Mouse (Mus musculus): Measurements from ENCODE around the gene Ccdc162. TPM values are rescaled to one million over a fixed set of nuclear protein-coding genes. Genes with fewer than 3 reads are reported as not detected.
"Not testable (repeated sequence)": the region's sequence is repeated elsewhere in the genome, so short reads cannot be mapped to it uniquely, and the experiment has no call there.

Ccdc162 gene
- polyA plus RNA-seq, 1 experiment from 2014 or later = 0.69 TPM

- no peak for ATAC-seq (ENCODE audit: low FRiP score, low TSS enrichment)
- WGBS = 77% methylated on average over 1 of the region's 1 CpGs
Measured at GRCm38 (mm10) chr10:41665498-41665897, 50.9 kb downstream of the Ccdc162 start.

GRCm38 (mm10) chr10:41659671-41660070 is 56.8 kb downstream of the Ccdc162 start:
- H3K4me2 ChIP-seq (replicated peaks; ENCODE audit: low read depth) = not testable (repeated sequence)

More at GRCm38 (mm10) chr10:41665498-41665897, 50.9 kb downstream of the Ccdc162 start:
- no peak overlapping the region for H3K4me3 ChIP-seq (ENCODE audit: low read depth, low read length)
- TF ChIP-seq EP300 (optimal IDR thresholded peaks at IDR 0.05) (no peak), CTCF (IDR thresholded peaks at IDR 0.05; ENCODE audit: low read depth) (no peak)
- H3K9ac ChIP-seq (ENCODE audit: low read length) = no peak overlapping the region
- no peak overlapping the region for H3K27ac ChIP-seq (replicated peaks)
- no peaks in the 10 kb centered on the region for H3K9me3 ChIP-seq (ENCODE audit: control insufficient read depth, low read length)
- H3K4me2 ChIP-seq (replicated peaks; ENCODE audit: low read depth) = no peak overlapping the region
- H3K4me1 ChIP-seq (replicated peaks; ENCODE audit: control insufficient read depth, insufficient read depth) = no peaks in the 10 kb centered on the region
- no peak for DNase-seq (ENCODE audit: low spot score)
- no peaks in the 10 kb centered on the region for H3K36me3 ChIP-seq (ENCODE audit: control insufficient read depth, insufficient read depth, low read length)
- no peaks in the 10 kb centered on the region for H3K27me3 ChIP-seq (ENCODE audit: control insufficient read depth, insufficient read depth, low read length)

GRCm38 (mm10) chr10:41655684-41656083 is 60.8 kb downstream of the Ccdc162 start:
- H3K27ac ChIP-seq (replicated peaks) = peak overlapping the region; percentile 41; the same call in 1 of the 2 replicates
- DNase-seq (ENCODE audit: low spot score) (peak; percentile 27), ATAC-seq (ENCODE audit: low FRiP score, low TSS enrichment) (peak; percentile 75; the same call in 1 of the 2 replicates)
- H3K9me3 ChIP-seq (ENCODE audit: control insufficient read depth, low read length); H3K9ac ChIP-seq (ENCODE audit: low read length); H3K27me3 ChIP-seq (ENCODE audit: control insufficient read depth, insufficient read depth, low read length); H3K36me3 ChIP-seq (ENCODE audit: control insufficient read depth, insufficient read depth, low read length); H3K4me2 ChIP-seq (replicated peaks; ENCODE audit: low read depth); H3K4me3 ChIP-seq (ENCODE audit: low read depth, low read length); H3K4me1 ChIP-seq (replicated peaks; ENCODE audit: control insufficient read depth, insufficient read depth): not testable (repeated sequence)

More at GRCm38 (mm10) chr10:41659671-41660070, 56.8 kb downstream of the Ccdc162 start:
- H3K9me3 ChIP-seq (ENCODE audit: control insufficient read depth, low read length); H3K9ac ChIP-seq (ENCODE audit: low read length); DNase-seq (ENCODE audit: low spot score); H3K4me3 ChIP-seq (ENCODE audit: low read depth, low read length); H3K4me1 ChIP-seq (replicated peaks; ENCODE audit: control insufficient read depth, insufficient read depth); ATAC-seq (ENCODE audit: low FRiP score, low TSS enrichment); H3K27ac ChIP-seq (replicated peaks); H3K36me3 ChIP-seq (ENCODE audit: control insufficient read depth, insufficient read depth, low read length); H3K27me3 ChIP-seq (ENCODE audit: control insufficient read depth, insufficient read depth, low read length): not testable (repeated sequence)
- 89% methylated on average over 6 of the region's 6 CpGs for WGBS

- H3K9ac ChIP-seq (ENCODE audit: low read length) = no peak overlapping the region
- H3K36me3 ChIP-seq (ENCODE audit: control insufficient read depth, insufficient read depth, low read length) = no peaks in the 10 kb centered on the region
- no peak overlapping the region for H3K4me3 ChIP-seq (ENCODE audit: low read depth, low read length)
- H3K9me3 ChIP-seq (ENCODE audit: control insufficient read depth, low read length) = no peaks in the 10 kb centered on the region
- ATAC-seq (ENCODE audit: low FRiP score, low TSS enrichment) = peak; percentile 55; the same call in 1 of the 2 replicates
- H3K27ac ChIP-seq (replicated peaks) = peak overlapping the region; percentile 40; the same call in 1 of the 2 replicates
- H3K27me3 ChIP-seq (ENCODE audit: control insufficient read depth, insufficient read depth, low read length) = no peaks in the 10 kb centered on the region
- peak overlapping the region; percentile 23 for H3K4me2 ChIP-seq (replicated peaks; ENCODE audit: low read depth)
- DNase-seq (ENCODE audit: low spot score) = peak; percentile 64
- no peaks in the 10 kb centered on the region; the same call in 1 of the 2 replicates for H3K4me1 ChIP-seq (replicated peaks; ENCODE audit: control insufficient read depth, insufficient read depth)
- 23% methylated on average over 7 of the region's 7 CpGs for WGBS
- no peak for TF ChIP-seq CTCF (IDR thresholded peaks at IDR 0.05; ENCODE audit: low read depth)
- TF ChIP-seq EP300 (optimal IDR thresholded peaks at IDR 0.05) = no peak
Measured at GRCm38 (mm10) chr10:41652988-41653387, 63.4 kb downstream of the Ccdc162 start.

DNA sequence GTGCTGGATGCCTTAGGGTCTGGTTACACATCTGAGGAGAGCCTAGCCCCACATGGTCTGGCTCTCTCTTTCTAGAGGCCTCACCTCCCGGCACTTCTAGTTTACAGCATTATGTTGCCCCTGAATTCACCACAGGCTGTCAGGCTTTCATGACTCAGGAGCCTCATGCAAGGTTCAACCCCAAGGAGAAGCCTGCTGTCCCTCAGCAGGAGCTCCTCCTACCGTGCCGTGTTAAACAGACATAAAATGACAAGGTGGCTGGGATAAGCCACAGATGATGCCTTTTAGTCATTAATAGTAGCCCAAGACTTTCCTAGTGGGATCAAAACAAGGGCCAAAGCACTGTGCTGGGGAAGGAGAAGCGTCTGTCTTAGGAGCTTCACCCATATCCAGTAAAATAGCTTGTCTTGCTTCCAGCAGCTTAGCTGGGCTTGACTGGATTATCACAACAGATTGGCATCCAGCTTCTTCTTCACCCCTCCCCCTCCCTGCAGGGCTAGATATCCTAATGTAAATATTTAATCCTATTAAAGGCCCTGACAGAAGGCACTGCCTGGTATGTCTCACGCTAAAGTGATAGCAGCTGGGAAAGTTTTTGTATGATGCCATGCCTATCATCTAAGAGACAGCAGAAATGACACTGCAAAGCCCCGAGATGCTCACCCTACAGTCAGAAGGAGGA is 64.2 kb downstream of the Ccdc162 start:
- H3K27ac ChIP-seq (replicated peaks) = peak overlapping the region; percentile 40; the same call in 1 of the 2 replicates
- no peaks in the 10 kb centered on the region for H3K9me3 ChIP-seq (ENCODE audit: control insufficient read depth, low read length)
- ATAC-seq (ENCODE audit: low FRiP score, low TSS enrichment) (peak; percentile 16; the same call in 1 of the 2 replicates), DNase-seq (ENCODE audit: low spot score) (no peak)
- no peak overlapping the region for H3K9ac ChIP-seq (ENCODE audit: low read length)
- 22% methylated on average over 6 of the region's 6 CpGs for WGBS
- H3K4me3 ChIP-seq (ENCODE audit: low read depth, low read length) = no peak overlapping the region
- H3K4me1 ChIP-seq (replicated peaks; ENCODE audit: control insufficient read depth, insufficient read depth) = no peaks in the 10 kb centered on the region; the same call in 1 of the 2 replicates
- no peaks in the 10 kb centered on the region for H3K36me3 ChIP-seq (ENCODE audit: control insufficient read depth, insufficient read depth, low read length)
- H3K27me3 ChIP-seq (ENCODE audit: control insufficient read depth, insufficient read depth, low read length) = no peaks in the 10 kb centered on the region
- H3K4me2 ChIP-seq (replicated peaks; ENCODE audit: low read depth) = peak overlapping the region; percentile 23
- TF ChIP-seq EP300 (optimal IDR thresholded peaks at IDR 0.05) (no peak), CTCF (IDR thresholded peaks at IDR 0.05; ENCODE audit: low read depth) (no peak)

GRCm38 (mm10) chr10:41651532-41651931 is 64.9 kb downstream of the Ccdc162 start:
- Histone ChIP-seq H3K36me3 (ENCODE audit: control insufficient read depth, insufficient read depth, low read length) (no peaks in the 10 kb centered on the region), H3K27ac (replicated peaks) (no peak overlapping the region), H3K4me2 (replicated peaks; ENCODE audit: low read depth) (no peak overlapping the region), H3K27me3 (ENCODE audit: control insufficient read depth, insufficient read depth, low read length) (no peaks in the 10 kb centered on the region), H3K9ac (ENCODE audit: low read length) (no peak overlapping the region), H3K4me1 (replicated peaks; ENCODE audit: control insufficient read depth, insufficient read depth) (no peaks in the 10 kb centered on the region; the same call in 1 of the 2 replicates), H3K4me3 (ENCODE audit: low read depth, low read length) (no peak overlapping the region), H3K9me3 (ENCODE audit: control insufficient read depth, low read length) (no peaks in the 10 kb centered on the region)
- no peak for TF ChIP-seq CTCF (IDR thresholded peaks at IDR 0.05; ENCODE audit: low read depth)
- no peak for DNase-seq (ENCODE audit: low spot score)
- 82% methylated on average over 3 of the region's 3 CpGs for WGBS
- no peak for ATAC-seq (ENCODE audit: low FRiP score, low TSS enrichment)

Data from stomach, postnatal 0 days (tissue).